Mouse (Mus musculus): ENCODE measurements at regions not wholly inside any gene's neighbourhood (a gene's known extent, or its start where the extent isn't known, plus 50 kb on each side); places are given as distances from the start of the nearest gene placed in this dataset.

GRCm38 (mm10) chr7:129802168-129802567, 210.5 kb downstream of the Wdr11 start:
- 45% methylated on average over 6 of the region's 6 CpGs for WGBS
- H3K4me1 ChIP-seq (ENCODE audit: control insufficient read depth, insufficient read depth, low read length) = no peaks in the 10 kb centered on the region
- TF ChIP-seq POLR2A (IDR thresholded peaks at IDR 0.05; ENCODE audit: borderline replicate concordance, insufficient read depth, low read length) = no peak
- no peak for TF ChIP-seq CTCF (IDR thresholded peaks at IDR 0.05; ENCODE audit: borderline replicate concordance, insufficient read depth, low read depth, low read length)
- no peak for DNase-seq
- H3K27me3 ChIP-seq (ENCODE audit: control insufficient read depth, insufficient read depth, low read length) = no peaks in the 10 kb centered on the region
- H3K4me3 ChIP-seq (replicated peaks; ENCODE audit: insufficient read depth, low read depth, low read length) = no peak overlapping the region
- no peak overlapping the region for H3K27ac ChIP-seq (ENCODE audit: insufficient read depth, low read length)

GRCm38 (mm10) chr7:129805340-129805739, 213.7 kb downstream of the Wdr11 start:
- TF ChIP-seq CTCF (IDR thresholded peaks at IDR 0.05; ENCODE audit: borderline replicate concordance, insufficient read depth, low read depth, low read length) (no peak), POLR2A (IDR thresholded peaks at IDR 0.05; ENCODE audit: borderline replicate concordance, insufficient read depth, low read length) (no peak)

GRCm38 (mm10) chr7:129810141-129810540, 218.5 kb downstream of the Wdr11 start:
- peak in 1 of 2 experiments; percentile 20 for DNase-seq
- WGBS = 47% methylated on average over 9 of the region's 9 CpGs
- Histone ChIP-seq H3K4me1 (ENCODE audit: control insufficient read depth, insufficient read depth, low read length) (no peaks in the 10 kb centered on the region), H3K4me3 (replicated peaks; ENCODE audit: insufficient read depth, low read depth, low read length) (no peak overlapping the region), H3K27me3 (ENCODE audit: control insufficient read depth, insufficient read depth, low read length) (no peaks in the 10 kb centered on the region), H3K27ac (ENCODE audit: insufficient read depth, low read length) (peak overlapping the region; percentile 81; the same call in 1 of the 2 replicates)
- TF ChIP-seq CTCF (IDR thresholded peaks at IDR 0.05; ENCODE audit: borderline replicate concordance, insufficient read depth, low read depth, low read length) (no peak), POLR2A (IDR thresholded peaks at IDR 0.05; ENCODE audit: borderline replicate concordance, insufficient read depth, low read length) (no peak)

More at GRCm38 (mm10) chr7:129805340-129805739, 213.7 kb downstream of the Wdr11 start:
- Histone ChIP-seq H3K4me1 (ENCODE audit: control insufficient read depth, insufficient read depth, low read length) (no peaks in the 10 kb centered on the region), H3K27ac (ENCODE audit: insufficient read depth, low read length) (no peak overlapping the region), H3K4me3 (replicated peaks; ENCODE audit: insufficient read depth, low read depth, low read length) (no peak overlapping the region), H3K27me3 (ENCODE audit: control insufficient read depth, insufficient read depth, low read length) (no peaks in the 10 kb centered on the region)
- DNase-seq = no peak
- WGBS = 94% methylated on average over 5 of the region's 5 CpGs

GRCm38 (mm10) chr7:129810565-129810964, 218.9 kb downstream of the Wdr11 start:
- no peaks in the 10 kb centered on the region for H3K4me1 ChIP-seq (ENCODE audit: control insufficient read depth, insufficient read depth, low read length)
- WGBS = 83% methylated on average over 4 of the region's 4 CpGs
- TF ChIP-seq POLR2A (IDR thresholded peaks at IDR 0.05; ENCODE audit: borderline replicate concordance, insufficient read depth, low read length) (no peak), CTCF (IDR thresholded peaks at IDR 0.05; ENCODE audit: borderline replicate concordance, insufficient read depth, low read depth, low read length) (no peak)
- peak overlapping the region; percentile 52; the same call in 1 of the 2 replicates for H3K27ac ChIP-seq (ENCODE audit: insufficient read depth, low read length)
- no peak for DNase-seq
- no peaks in the 10 kb centered on the region for H3K27me3 ChIP-seq (ENCODE audit: control insufficient read depth, insufficient read depth, low read length)
- H3K4me3 ChIP-seq (replicated peaks; ENCODE audit: insufficient read depth, low read depth, low read length) = no peak overlapping the region

- no peak overlapping the region for H3K4me3 ChIP-seq (replicated peaks; ENCODE audit: insufficient read depth, low read depth, low read length)
- H3K27ac ChIP-seq (ENCODE audit: insufficient read depth, low read length) = no peak overlapping the region
- no peaks in the 10 kb centered on the region for H3K4me1 ChIP-seq (ENCODE audit: control insufficient read depth, insufficient read depth, low read length)
- H3K27me3 ChIP-seq (ENCODE audit: control insufficient read depth, insufficient read depth, low read length) = no peaks in the 10 kb centered on the region
- no peak for DNase-seq
- TF ChIP-seq CTCF (IDR thresholded peaks at IDR 0.05; ENCODE audit: borderline replicate concordance, insufficient read depth, low read depth, low read length) = no peak
- TF ChIP-seq POLR2A (IDR thresholded peaks at IDR 0.05; ENCODE audit: borderline replicate concordance, insufficient read depth, low read length) = no peak
- 82% methylated on average over 6 of the region's 6 CpGs for WGBS
Measured at GRCm38 (mm10) chr7:129814149-129814860, 222.6 kb downstream of the Wdr11 start.

GRCm38 (mm10) chr7:129818833-129819232, 227.2 kb downstream of the Wdr11 start:
- no peak for DNase-seq
- H3K4me1 ChIP-seq (ENCODE audit: control insufficient read depth, insufficient read depth, low read length) = no peaks in the 10 kb centered on the region
- no peaks in the 10 kb centered on the region for H3K27me3 ChIP-seq (ENCODE audit: control insufficient read depth, insufficient read depth, low read length)
- H3K27ac ChIP-seq (ENCODE audit: insufficient read depth, low read length) = no peak overlapping the region
- H3K4me3 ChIP-seq (replicated peaks; ENCODE audit: insufficient read depth, low read depth, low read length) = no peak overlapping the region
- WGBS = 89% methylated on average over 2 of the region's 2 CpGs
- TF ChIP-seq CTCF (IDR thresholded peaks at IDR 0.05; ENCODE audit: borderline replicate concordance, insufficient read depth, low read depth, low read length) = no peak
- no peak for TF ChIP-seq POLR2A (IDR thresholded peaks at IDR 0.05; ENCODE audit: borderline replicate concordance, insufficient read depth, low read length)

GRCm38 (mm10) chr7:129819651-129820050, 228.0 kb downstream of the Wdr11 start:
- Histone ChIP-seq H3K4me3 (replicated peaks; ENCODE audit: insufficient read depth, low read depth, low read length) (no peak overlapping the region), H3K27me3 (ENCODE audit: control insufficient read depth, insufficient read depth, low read length) (no peaks in the 10 kb centered on the region), H3K4me1 (ENCODE audit: control insufficient read depth, insufficient read depth, low read length) (no peaks in the 10 kb centered on the region), H3K27ac (ENCODE audit: insufficient read depth, low read length) (no peak overlapping the region)
- WGBS = 84% methylated on average over 5 of the region's 5 CpGs
- no peak for DNase-seq
- TF ChIP-seq POLR2A (IDR thresholded peaks at IDR 0.05; ENCODE audit: borderline replicate concordance, insufficient read depth, low read length) (no peak), CTCF (IDR thresholded peaks at IDR 0.05; ENCODE audit: borderline replicate concordance, insufficient read depth, low read depth, low read length) (no peak)

- TF ChIP-seq CTCF (IDR thresholded peaks at IDR 0.05; ENCODE audit: borderline replicate concordance, insufficient read depth, low read depth, low read length) (no peak), POLR2A (IDR thresholded peaks at IDR 0.05; ENCODE audit: borderline replicate concordance, insufficient read depth, low read length) (no peak)
- Histone ChIP-seq H3K4me3 (replicated peaks; ENCODE audit: insufficient read depth, low read depth, low read length) (no peak overlapping the region), H3K27me3 (ENCODE audit: control insufficient read depth, insufficient read depth, low read length) (no peaks in the 10 kb centered on the region), H3K27ac (ENCODE audit: insufficient read depth, low read length) (no peak overlapping the region), H3K4me1 (ENCODE audit: control insufficient read depth, insufficient read depth, low read length) (no peaks in the 10 kb centered on the region)
- 94% methylated on average over 1 of the region's 1 CpGs for WGBS
- no peak for DNase-seq
Measured at GRCm38 (mm10) chr7:129828970-129829369, 237.3 kb downstream of the Wdr11 start.
